Mouse (Mus musculus) midbrain, embryonic 15.5 days (tissue): ENCODE results near the gene Slc35g2. TPM values are rescaled to one million over a fixed set of nuclear protein-coding genes. Genes with fewer than 3 reads are reported as not detected.

ENCODE experiments used
- ATAC-seq: fragments of 200-750 bp; cut with Nextera tagmentation; replicated peaks from 2 replicates; pipeline ENCODE4 v1.8.0; 2017; ENCODE audit warnings: moderate TSS enrichment
- H3K27ac ChIP-seq: fragments of 300-500 bp; sonication (generic); 2 replicates; pipeline ENCODE4 v1.5.1; 2015; ENCODE audit warnings: mild to moderate bottlenecking, inconsistent platforms
- H3K27me3 ChIP-seq: fragments of 300-500 bp; sonication (generic); replicated peaks from 2 replicates; pipeline ENCODE4 v1.6.1; 2015; ENCODE audit warnings: inconsistent platforms
- H3K36me3 ChIP-seq: fragments of 300-500 bp; sonication (generic); replicated peaks from 2 replicates; pipeline ENCODE4 v1.6.1; 2015; ENCODE audit warnings: inconsistent platforms
- H3K4me1 ChIP-seq: fragments of 300-500 bp; sonication (generic); 2 replicates; pipeline ENCODE4 v1.6.1; 2015; ENCODE audit warnings: inconsistent platforms
- H3K4me2 ChIP-seq: fragments of 300-500 bp; sonication (generic); 2 replicates; pipeline ENCODE4 v1.6.1; 2015; ENCODE audit warnings: inconsistent platforms, mild to moderate bottlenecking, moderate library complexity
- H3K4me3 ChIP-seq: fragments of 300-500 bp; sonication (generic); 2 replicates; pipeline ENCODE4 v1.5.1; 2015; ENCODE audit warnings: mild to moderate bottlenecking, inconsistent platforms
- H3K9ac ChIP-seq: fragments of 300-500 bp; sonication (generic); 2 replicates; pipeline ENCODE4 v1.6.1; 2015; ENCODE audit warnings: mild to moderate bottlenecking, inconsistent platforms
- H3K9me3 ChIP-seq: fragments of 300-500 bp; sonication (generic); 2 replicates; pipeline ENCODE4 v1.6.1; 2016; ENCODE audit warnings: inconsistent platforms
- WGBS: fragments of 180-500 bp; shearing (Covaris S2); methylation state at CpG from one replicate; pipeline ENCODE4 v1.1.7; 2015; ENCODE audit warnings: mixed read lengths; 5-methylcytosine and 5-hydroxymethylcytosine counted together
- polyA plus RNA-seq: library from polyadenylated mRNA; unstranded; fragments of >200 nt; fragmentation: Nextera tagmentation; extraction: Ambion mirVana; gene quantifications from 2 replicates; pipeline ENCODE4 v1.2.1, GENCODE M21; 2015

Gene Slc35g2
- polyA plus RNA-seq, 1 experiment from 2014 or later = 17.6 TPM

- Histone ChIP-seq H3K4me2 (no peak overlapping the region), H3K4me1 (peaks cover 24% of the 10 kb centered on the region), H3K27me3 (no peaks in the 10 kb centered on the region), H3K36me3 (peaks cover 8% of the 10 kb centered on the region; the same call in 1 of the 2 replicates), H3K27ac (no peak overlapping the region), H3K4me3 (no peak overlapping the region), H3K9me3 (0 out of 2 replicates have a peak, but pooled peaks cover 4% of the 10 kb centered on the region), H3K9ac (no peak overlapping the region)
- WGBS = 88% methylated on average over 2 of the region's 2 CpGs
- ATAC-seq = no peak
These were observed 22.6 kb downstream of the Slc35g2 start for GRCm38 (mm10) chr9:100548313-100548712.

- Histone ChIP-seq H3K9ac (peak overlapping the region; percentile 78), H3K36me3 (no peaks in the 10 kb centered on the region), H3K4me3 (peak overlapping the region; percentile 62), H3K9me3 (0 out of 2 replicates have a peak, but pooled peaks cover 4% of the 10 kb centered on the region), H3K27me3 (no peaks in the 10 kb centered on the region), H3K4me1 (peaks cover 28% of the 10 kb centered on the region), H3K4me2 (peak overlapping the region; percentile 74), H3K27ac (peak overlapping the region; percentile 95)
- ATAC-seq = peak; percentile 59
- 11% methylated on average over 9 of the region's 9 CpGs for WGBS
These were observed 24.3 kb downstream of the Slc35g2 start for GRCm38 (mm10) chr9:100546594-100546910.

- H3K4me1 ChIP-seq = peaks cover 28% of the 10 kb centered on the region
- H3K9me3 ChIP-seq = 0 out of 2 replicates have a peak, but pooled peaks cover 4% of the 10 kb centered on the region
- H3K36me3 ChIP-seq = no peaks in the 10 kb centered on the region
- H3K27ac ChIP-seq = peak within 1 kb of the TSS; percentile 95
- ATAC-seq = peak; percentile 100
- no peaks in the 10 kb centered on the region for H3K27me3 ChIP-seq
- H3K9ac ChIP-seq = peak within 1 kb of the TSS; percentile 78
- WGBS = under 1% methylated on average over 87 of the region's 93 CpGs
- peak within 1 kb of the TSS; percentile 74 for H3K4me2 ChIP-seq
- peak within 1 kb of the TSS; percentile 62 for H3K4me3 ChIP-seq
These were observed 24.9 kb downstream of the Slc35g2 start, which contains the start of gene Nck1 for GRCm38 (mm10) chr9:100545715-100546593. Gene Nck1, minus strand, starts transcription at chr9:100546134.

- Histone ChIP-seq H3K4me2 (peak overlapping the region; percentile 63), H3K9me3 (0 out of 2 replicates have a peak, but pooled peaks cover 4% of the 10 kb centered on the region), H3K4me1 (peaks cover 28% of the 10 kb centered on the region), H3K4me3 (peak overlapping the region; percentile 62), H3K27me3 (no peaks in the 10 kb centered on the region), H3K27ac (peak overlapping the region; percentile 95), H3K9ac (peak overlapping the region; percentile 69), H3K36me3 (no peaks in the 10 kb centered on the region)
- peak; percentile 58; the same call in 1 of the 2 replicates for ATAC-seq
- WGBS = under 1% methylated on average over 38 of the region's 38 CpGs
These were observed 25.8 kb downstream of the Slc35g2 start for GRCm38 (mm10) chr9:100544948-100545714.

GRCm38 (mm10) chr9:100535618-100536262 lies 35.1 kb downstream of the Slc35g2 start:
- H3K9ac ChIP-seq = no peak overlapping the region
- no peaks in the 10 kb centered on the region; the same call in 1 of the 2 replicates for H3K4me1 ChIP-seq
- WGBS = 96% methylated on average over 2 of the region's 2 CpGs
- H3K27me3 ChIP-seq = no peaks in the 10 kb centered on the region
- no peak for ATAC-seq
- no peaks in the 10 kb centered on the region for H3K9me3 ChIP-seq
- H3K36me3 ChIP-seq = no peaks in the 10 kb centered on the region
- no peak overlapping the region for H3K27ac ChIP-seq
- no peak overlapping the region for H3K4me3 ChIP-seq
- H3K4me2 ChIP-seq = no peak overlapping the region

GRCm38 (mm10) chr9:100534686-100535085 lies 36.2 kb downstream of the Slc35g2 start:
- H3K27ac ChIP-seq = no peak overlapping the region
- no peak overlapping the region for H3K4me3 ChIP-seq
- no peaks in the 10 kb centered on the region for H3K36me3 ChIP-seq
- H3K27me3 ChIP-seq = no peaks in the 10 kb centered on the region
- H3K9ac ChIP-seq = no peak overlapping the region
- no peak overlapping the region for H3K4me2 ChIP-seq
- WGBS = 96% methylated on average over 3 of the region's 3 CpGs
- H3K9me3 ChIP-seq = no peaks in the 10 kb centered on the region
- H3K4me1 ChIP-seq = no peaks in the 10 kb centered on the region; the same call in 1 of the 2 replicates
- ATAC-seq = no peak

GRCm38 (mm10) chr9:100532847-100533505 lies 37.9 kb downstream of the Slc35g2 start:
- Histone ChIP-seq H3K9ac (no peak overlapping the region), H3K9me3 (0 out of 2 replicates have a peak, but pooled peaks cover 4% of the 10 kb centered on the region), H3K4me2 (no peak overlapping the region), H3K36me3 (no peaks in the 10 kb centered on the region), H3K4me3 (no peak overlapping the region), H3K27me3 (no peaks in the 10 kb centered on the region), H3K4me1 (no peaks in the 10 kb centered on the region; the same call in 1 of the 2 replicates), H3K27ac (no peak overlapping the region)
- no peak for ATAC-seq
- WGBS = 80% methylated on average over 3 of the region's 3 CpGs

- Histone ChIP-seq H3K4me3 (no peak overlapping the region), H3K27me3 (no peaks in the 10 kb centered on the region), H3K9me3 (0 out of 2 replicates have a peak, but pooled peaks cover 4% of the 10 kb centered on the region), H3K27ac (no peak overlapping the region), H3K9ac (no peak overlapping the region), H3K4me2 (no peak overlapping the region), H3K4me1 (no peaks in the 10 kb centered on the region; the same call in 1 of the 2 replicates), H3K36me3 (no peaks in the 10 kb centered on the region)
- no peak for ATAC-seq
- WGBS = 85% methylated on average over 1 of the region's 1 CpGs
These were observed 39.6 kb downstream of the Slc35g2 start for GRCm38 (mm10) chr9:100531296-100531695.

- Histone ChIP-seq H3K4me2 (no peak overlapping the region), H3K27me3 (no peaks in the 10 kb centered on the region), H3K4me3 (no peak overlapping the region), H3K9ac (no peak overlapping the region), H3K36me3 (no peaks in the 10 kb centered on the region), H3K4me1 (no peaks in the 10 kb centered on the region), H3K9me3 (0 out of 2 replicates have a peak, but pooled peaks cover 4% of the 10 kb centered on the region), H3K27ac (no peak overlapping the region)
- 90% methylated on average over 2 of the region's 2 CpGs for WGBS
- no peak for ATAC-seq
These were observed 45.7 kb downstream of the Slc35g2 start for GRCm38 (mm10) chr9:100525225-100525624.

- H3K9ac ChIP-seq = no peak overlapping the region
These were observed 48.9 kb downstream of the Slc35g2 start for GRCm38 (mm10) chr9:100522029-100522428.

GRCm38 (mm10) chr9:100520586-100520985 lies 50.3 kb downstream of the Slc35g2 start:
- no peak for ATAC-seq
- 3% methylated on average over 2 of the region's 2 CpGs for WGBS
- no peak overlapping the region for H3K4me3 ChIP-seq

More at GRCm38 (mm10) chr9:100522029-100522428, 48.9 kb downstream of the Slc35g2 start:
- no peak for ATAC-seq
- Histone ChIP-seq H3K4me3 (no peak overlapping the region), H3K36me3 (no peaks in the 10 kb centered on the region), H3K4me2 (no peak overlapping the region), H3K27ac (no peak overlapping the region), H3K4me1 (no peaks in the 10 kb centered on the region), H3K9me3 (no peaks in the 10 kb centered on the region), H3K27me3 (no peaks in the 10 kb centered on the region)
- WGBS = 81% methylated on average over 2 of the region's 2 CpGs

More at GRCm38 (mm10) chr9:100520586-100520985, 50.3 kb downstream of the Slc35g2 start:
- Histone ChIP-seq H3K27me3 (no peaks in the 10 kb centered on the region), H3K36me3 (no peaks in the 10 kb centered on the region), H3K9ac (no peak overlapping the region), H3K9me3 (no peaks in the 10 kb centered on the region), H3K4me2 (no peak overlapping the region), H3K27ac (no peak overlapping the region), H3K4me1 (no peaks in the 10 kb centered on the region)
